Comparison of ENCODE assay signal across 9 mouse cellular contexts in the genomic region with DNA sequence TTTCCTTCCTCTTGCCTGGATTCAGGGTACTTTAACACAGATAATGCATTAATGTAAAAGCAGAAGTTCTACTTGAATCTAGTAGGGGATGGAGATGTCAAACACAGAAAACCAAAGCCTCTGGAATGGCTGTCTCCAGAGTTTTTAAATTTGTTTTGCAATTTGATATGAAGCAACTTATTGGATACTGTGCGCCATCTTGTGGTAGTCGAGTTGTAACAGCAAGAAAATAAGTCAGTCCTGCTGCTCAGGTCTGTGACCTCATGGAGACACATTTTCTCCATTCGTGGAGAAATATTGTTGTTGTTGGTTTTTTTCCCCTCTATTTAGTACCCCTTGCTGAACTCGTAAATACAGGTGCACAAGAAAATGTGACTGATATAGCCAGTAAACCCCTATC. TPM values are rescaled to one million over a fixed set of nuclear protein-coding genes. Genes with fewer than 3 reads are reported as not detected.
DNase-seq lines count a peak whose midpoint lies in the region; ATAC-seq lines count a peak whose summit lies in the region.
"Had no signal": no experiment of that assay in that cellular context is flagged by ENCODE, and none has a peak within 500 bp of the region (broad histone marks: within the 10 kb centered on the region; RNA-seq: fewer than 3 reads in every experiment).

No protein-coding gene starts in this region.

- WGBS in hindbrain, embryonic 14.5 days = 6% methylated on average over 4 of the region's 4 CpGs
- WGBS in hindbrain, embryonic 13.5 days = 4% methylated on average over 4 of the region's 4 CpGs

- no peaks in the 10 kb centered on the region for H3K9me3 ChIP-seq in hindbrain, embryonic 14.5 days (ENCODE audit: control insufficient read depth, low read length)
- H3K9me3 ChIP-seq in hindbrain, embryonic 13.5 days = no peaks in the 10 kb centered on the region
- H3K9me3 ChIP-seq: embryonic facial prominence, embryonic 12.5 days had no signal

- no peak overlapping the region for H3K9ac ChIP-seq in hindbrain, embryonic 14.5 days
- no peak overlapping the region for H3K9ac ChIP-seq in hindbrain, embryonic 13.5 days
- H3K9ac ChIP-seq: embryonic facial prominence, embryonic 12.5 days had no signal

- peak; percentile 84 for DNase-seq in hindbrain, embryonic 14.5 days (ENCODE audit: low spot score)
- peak; percentile 21 for DNase-seq in thymus, postnatal 14 days
- no peak for DNase-seq in thymus, adult 18-20 months
- no peak for DNase-seq in ovary, postnatal 10 days (ENCODE audit: low spot score)

- no peaks in the 10 kb centered on the region for H3K36me3 ChIP-seq in hindbrain, embryonic 14.5 days (replicated peaks; ENCODE audit: control insufficient read depth, insufficient read depth)
- H3K36me3 ChIP-seq in hindbrain, embryonic 13.5 days = no peaks in the 10 kb centered on the region
- H3K36me3 ChIP-seq: embryonic facial prominence, embryonic 12.5 days had no signal

- H3K27me3 ChIP-seq in hindbrain, embryonic 14.5 days (ENCODE audit: control insufficient read depth, insufficient read depth, low read length) = no peaks in the 10 kb centered on the region
- no peaks in the 10 kb centered on the region for H3K27me3 ChIP-seq in hindbrain, embryonic 13.5 days
- H3K27me3 ChIP-seq: embryonic facial prominence, embryonic 12.5 days had no signal

- no peak overlapping the region for H3K4me3 ChIP-seq in hindbrain, embryonic 14.5 days (replicated peaks; ENCODE audit: low read length)
- H3K4me3 ChIP-seq in hindbrain, embryonic 13.5 days = no peak overlapping the region
- H3K4me3 ChIP-seq: embryonic facial prominence, embryonic 12.5 days had no signal

- H3K27ac ChIP-seq in hindbrain, embryonic 14.5 days = no peak overlapping the region
- no peak overlapping the region for H3K27ac ChIP-seq in hindbrain, embryonic 13.5 days
- H3K27ac ChIP-seq: embryonic facial prominence, embryonic 12.5 days had no signal

- no peak for ATAC-seq in hindbrain, embryonic 14.5 days (ENCODE audit: low FRiP score)
- no peak for ATAC-seq in hindbrain, embryonic 13.5 days (ENCODE audit: low FRiP score)
- ATAC-seq in cerebellum, adult (ENCODE audit: insufficient number of reproducible peaks, low FRiP score, low TSS enrichment) = 0 out of 2 replicates have a peak, but pooled peaks have one; percentile 26
- ATAC-seq in hematopoietic stem cell, adult 5-6 weeks (replicated peaks in 1 of 2; ENCODE audit: insufficient read depth in 1 of 2, low FRiP score in 2 of 2, low TSS enrichment in 1 of 2, low read depth in 1 of 2, poor library complexity in 2 of 2, severe bottlenecking in 2 of 2) = peak; percentile 65 to 73
- ATAC-seq in megakaryocyte-erythroid progenitor cell, adult 5-6 weeks (replicated peaks; ENCODE audit: low FRiP score, low TSS enrichment, poor library complexity, severe bottlenecking) = peak; percentile 74

- H3K4me1 ChIP-seq in hindbrain, embryonic 14.5 days (replicated peaks; ENCODE audit: control insufficient read depth, insufficient read depth, low read length) = no peaks in the 10 kb centered on the region
- no peaks in the 10 kb centered on the region for H3K4me1 ChIP-seq in hindbrain, embryonic 13.5 days (replicated peaks)
- H3K4me1 ChIP-seq: embryonic facial prominence, embryonic 12.5 days had no signal

- no peak overlapping the region for H3K4me2 ChIP-seq in hindbrain, embryonic 14.5 days (replicated peaks)
- no peak overlapping the region for H3K4me2 ChIP-seq in hindbrain, embryonic 13.5 days
- H3K4me2 ChIP-seq: embryonic facial prominence, embryonic 12.5 days had no signal

RNA-seq across cellular contexts. Expression of gene Fpr3, which starts 8.4 kb away (rescaled TPM):
- not detected in 2 replicates for polyA plus RNA-seq in hindbrain, embryonic 14.5 days (2014; fragmentation: Nextera tagmentation; extraction: Ambion mirVana)
- polyA plus RNA-seq in hindbrain, embryonic 13.5 days (2015; fragmentation: Nextera tagmentation; extraction: Ambion mirVana) = not detected in 2 replicates
- total RNA-seq in hematopoietic stem cell, adult 5-6 weeks (2017) = not detected in 2 replicates
- total RNA-seq in megakaryocyte-erythroid progenitor cell, adult 5-6 weeks (2014; fragmentation: Nextera tagmentation) = not detected in 2 replicates
- total RNA-seq in megakaryocyte-erythroid progenitor cell, adult 5-6 weeks (2017) = not detected in 2 replicates
- polyA plus RNA-seq: embryonic facial prominence, embryonic 12.5 days had no signal

RNA-seq across cellular contexts. Expression of gene Fpr2, which starts 8.4 kb away (rescaled TPM):
- polyA plus RNA-seq in hindbrain, embryonic 14.5 days (2014; fragmentation: Nextera tagmentation; extraction: Ambion mirVana) = 0.21 and 0.37 TPM in 2 replicates
- not detected in 2 replicates for polyA plus RNA-seq in hindbrain, embryonic 13.5 days (2015; fragmentation: Nextera tagmentation; extraction: Ambion mirVana)
- total RNA-seq in hematopoietic stem cell, adult 5-6 weeks (2017) = 8.1 and 26.5 TPM in 2 replicates
- not detected in 2 replicates for total RNA-seq in megakaryocyte-erythroid progenitor cell, adult 5-6 weeks (2014; fragmentation: Nextera tagmentation)
- 0.56 and 1.4 TPM in 2 replicates for total RNA-seq in megakaryocyte-erythroid progenitor cell, adult 5-6 weeks (2017)
- polyA plus RNA-seq: embryonic facial prominence, embryonic 12.5 days had no signal

RNA-seq across cellular contexts. Expression of gene Fpr1, which starts 12.3 kb away (rescaled TPM):
- not detected in 2 replicates for polyA plus RNA-seq in hindbrain, embryonic 14.5 days (2014; fragmentation: Nextera tagmentation; extraction: Ambion mirVana)
- polyA plus RNA-seq in hindbrain, embryonic 13.5 days (2015; fragmentation: Nextera tagmentation; extraction: Ambion mirVana) = not detected in 2 replicates
- 2.7 and 12.1 TPM in 2 replicates for total RNA-seq in hematopoietic stem cell, adult 5-6 weeks (2017)
- total RNA-seq in megakaryocyte-erythroid progenitor cell, adult 5-6 weeks (2014; fragmentation: Nextera tagmentation) = not detected in 2 replicates
- total RNA-seq in megakaryocyte-erythroid progenitor cell, adult 5-6 weeks (2017) = not detected in 2 replicates

RNA-seq across cellular contexts. Expression of gene Has1, which starts 41.0 kb away (rescaled TPM):
- 0.95 and 1.8 TPM in 2 replicates for polyA plus RNA-seq in hindbrain, embryonic 14.5 days (2014; fragmentation: Nextera tagmentation; extraction: Ambion mirVana)
- polyA plus RNA-seq in hindbrain, embryonic 13.5 days (2015; fragmentation: Nextera tagmentation; extraction: Ambion mirVana) = 1.1 and 1.2 TPM in 2 replicates
- total RNA-seq in hematopoietic stem cell, adult 5-6 weeks (2017) = not detected in 2 replicates
- not detected in 2 replicates for total RNA-seq in megakaryocyte-erythroid progenitor cell, adult 5-6 weeks (2014; fragmentation: Nextera tagmentation)
- total RNA-seq in megakaryocyte-erythroid progenitor cell, adult 5-6 weeks (2017) = not detected in 2 replicates

Comparison
In these comparisons a context has a peak if more than half of its experiments do, and no peak if none do; other contexts are left out.
1. DNase-seq: peak in hindbrain, embryonic 14.5 days (single experiment) and thymus, postnatal 14 days (single experiment); none in thymus, adult 18-20 months (0 of 2) and ovary, postnatal 10 days (single experiment).
2. ATAC-seq: peak in cerebellum, adult (single experiment), hematopoietic stem cell, adult 5-6 weeks (2 of 2) and megakaryocyte-erythroid progenitor cell, adult 5-6 weeks (single experiment); none in hindbrain, embryonic 14.5 days (single experiment) and hindbrain, embryonic 13.5 days (single experiment).